Mouse (Mus musculus): ENCODE measurements around the gene Prss35. TPM values are rescaled to one million over a fixed set of nuclear protein-coding genes. Genes with fewer than 3 reads are reported as not detected.
A peak's percentile ranks its signal among the peaks of the same experiment; 100 is the strongest.

Prss35 gene
- polyA plus RNA-seq, 1 experiment from 2014 or later = 12.8 TPM

DNA sequence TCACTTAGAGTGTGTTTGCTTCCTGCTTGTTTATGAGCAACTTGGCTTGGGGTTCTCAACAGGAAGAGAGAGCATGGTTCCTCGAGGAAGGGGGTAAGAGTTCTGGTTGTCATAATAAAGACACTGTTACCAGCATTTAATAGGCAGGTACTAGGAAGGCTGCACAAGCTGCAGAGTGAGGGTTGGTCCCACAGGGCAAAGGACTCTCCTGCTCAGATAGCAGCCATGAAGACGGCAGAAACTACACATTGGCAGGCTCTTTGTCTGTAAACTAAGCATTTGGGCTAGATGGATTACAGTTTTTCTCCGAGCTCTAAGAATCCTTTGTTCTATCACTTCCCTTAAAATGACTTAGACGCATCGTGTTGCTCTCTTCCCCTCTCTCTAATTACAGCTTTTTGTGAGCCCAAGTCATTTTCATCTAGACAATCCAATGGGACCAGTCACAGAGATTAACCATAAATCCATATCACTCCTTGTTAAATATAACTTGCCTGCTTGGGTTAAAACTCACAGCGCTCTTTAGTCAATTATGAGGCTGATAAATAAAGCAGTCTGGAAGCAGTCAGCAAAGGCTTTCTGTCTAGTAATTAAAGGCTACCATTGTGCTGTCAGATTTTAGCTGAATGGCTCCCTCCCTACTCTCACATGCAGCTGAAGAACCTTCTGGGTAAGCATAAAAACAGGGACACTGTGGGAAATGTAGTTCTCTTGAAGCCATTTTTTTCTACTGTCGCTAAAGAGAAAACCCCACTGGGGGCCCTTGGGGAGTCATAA lies 17.7 kb upstream of the Prss35 start:
- Histone ChIP-seq H3K9me3 (replicated peaks; ENCODE audit: control insufficient read depth, low read length) (no peaks in the 10 kb centered on the region), H3K4me3 (ENCODE audit: low read depth, low read length) (no peak overlapping the region), H3K36me3 (ENCODE audit: control insufficient read depth, insufficient read depth, low read length) (no peaks in the 10 kb centered on the region), H3K4me1 (ENCODE audit: control insufficient read depth, insufficient read depth, low read length) (peaks cover 2% of the 10 kb centered on the region; the same call in 1 of the 2 replicates), H3K9ac (ENCODE audit: low read depth, low read length) (no peak overlapping the region), H3K27me3 (ENCODE audit: control insufficient read depth, insufficient read depth, low read length) (no peaks in the 10 kb centered on the region), H3K27ac (ENCODE audit: low read depth, low read length) (no peak overlapping the region), H3K4me2 (no peak overlapping the region)
- 63% methylated on average over 7 of the region's 7 CpGs for WGBS (ENCODE audit: insufficient replicate concordance)
- no peak for ATAC-seq (replicated peaks; ENCODE audit: insufficient number of reproducible peaks, low FRiP score, low TSS enrichment)

GRCm38 (mm10) chr9:86726381-86726720 lies 17.1 kb upstream of the Prss35 start:
- Histone ChIP-seq H3K9ac (ENCODE audit: low read depth, low read length) (no peak overlapping the region), H3K9me3 (replicated peaks; ENCODE audit: control insufficient read depth, low read length) (no peaks in the 10 kb centered on the region), H3K4me2 (no peak overlapping the region), H3K27ac (ENCODE audit: low read depth, low read length) (no peak overlapping the region), H3K4me1 (ENCODE audit: control insufficient read depth, insufficient read depth, low read length) (peaks cover 2% of the 10 kb centered on the region; the same call in 1 of the 2 replicates), H3K36me3 (ENCODE audit: control insufficient read depth, insufficient read depth, low read length) (no peaks in the 10 kb centered on the region), H3K4me3 (ENCODE audit: low read depth, low read length) (no peak overlapping the region), H3K27me3 (ENCODE audit: control insufficient read depth, insufficient read depth, low read length) (no peaks in the 10 kb centered on the region)
- ATAC-seq (replicated peaks; ENCODE audit: insufficient number of reproducible peaks, low FRiP score, low TSS enrichment) = no peak
- WGBS (ENCODE audit: insufficient replicate concordance) = 82% methylated on average over 5 of the region's 5 CpGs

GRCm38 (mm10) chr9:86728214-86728814 lies 15.1 kb upstream of the Prss35 start:
- H3K4me3 ChIP-seq (ENCODE audit: low read depth, low read length) = no peak overlapping the region
- no peak overlapping the region for H3K4me2 ChIP-seq
- WGBS (ENCODE audit: insufficient replicate concordance) = 65% methylated on average over 10 of the region's 10 CpGs
- H3K4me1 ChIP-seq (ENCODE audit: control insufficient read depth, insufficient read depth, low read length) = peaks cover 2% of the 10 kb centered on the region; the same call in 1 of the 2 replicates
- H3K36me3 ChIP-seq (ENCODE audit: control insufficient read depth, insufficient read depth, low read length) = no peaks in the 10 kb centered on the region
- ATAC-seq (replicated peaks; ENCODE audit: insufficient number of reproducible peaks, low FRiP score, low TSS enrichment) = no peak
- H3K9ac ChIP-seq (ENCODE audit: low read depth, low read length) = no peak overlapping the region
- no peaks in the 10 kb centered on the region for H3K9me3 ChIP-seq (replicated peaks; ENCODE audit: control insufficient read depth, low read length)
- no peaks in the 10 kb centered on the region for H3K27me3 ChIP-seq (ENCODE audit: control insufficient read depth, insufficient read depth, low read length)
- no peak overlapping the region for H3K27ac ChIP-seq (ENCODE audit: low read depth, low read length)

GRCm38 (mm10) chr9:86729084-86729483 lies 14.4 kb upstream of the Prss35 start:
- Histone ChIP-seq H3K9me3 (replicated peaks; ENCODE audit: control insufficient read depth, low read length) (no peaks in the 10 kb centered on the region), H3K4me3 (ENCODE audit: low read depth, low read length) (no peak overlapping the region), H3K4me2 (no peak overlapping the region), H3K9ac (ENCODE audit: low read depth, low read length) (no peak overlapping the region), H3K4me1 (ENCODE audit: control insufficient read depth, insufficient read depth, low read length) (peaks cover 2% of the 10 kb centered on the region; the same call in 1 of the 2 replicates), H3K27ac (ENCODE audit: low read depth, low read length) (no peak overlapping the region), H3K36me3 (ENCODE audit: control insufficient read depth, insufficient read depth, low read length) (no peaks in the 10 kb centered on the region), H3K27me3 (ENCODE audit: control insufficient read depth, insufficient read depth, low read length) (no peaks in the 10 kb centered on the region)
- ATAC-seq (replicated peaks; ENCODE audit: insufficient number of reproducible peaks, low FRiP score, low TSS enrichment) = no peak
- 47% methylated on average over 1 of the region's 1 CpGs for WGBS (ENCODE audit: insufficient replicate concordance)

DNA sequence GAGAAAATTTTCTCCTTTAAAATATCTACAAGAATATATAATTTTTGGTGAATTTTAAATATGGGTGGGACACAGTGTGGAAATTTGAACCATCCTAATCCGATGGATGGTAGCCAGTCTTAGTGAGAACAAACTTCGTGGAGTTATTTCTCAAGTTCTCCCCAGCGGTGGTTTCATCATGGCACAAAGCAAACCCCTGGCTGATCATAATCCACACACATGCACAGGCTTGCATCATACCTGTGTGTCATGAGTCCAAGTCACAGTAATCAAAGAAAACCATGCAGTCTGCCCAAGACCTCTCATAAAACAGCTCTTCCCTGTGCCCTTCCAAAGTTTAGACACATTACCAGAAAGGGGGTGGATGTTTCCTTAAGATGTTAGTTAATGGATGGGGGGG lies 13.6 kb upstream of the Prss35 start:
- no peaks in the 10 kb centered on the region for H3K9me3 ChIP-seq (replicated peaks; ENCODE audit: control insufficient read depth, low read length)
- no peak overlapping the region for H3K4me2 ChIP-seq
- ATAC-seq (replicated peaks; ENCODE audit: insufficient number of reproducible peaks, low FRiP score, low TSS enrichment) = no peak
- H3K4me3 ChIP-seq (ENCODE audit: low read depth, low read length) = no peak overlapping the region
- H3K4me1 ChIP-seq (ENCODE audit: control insufficient read depth, insufficient read depth, low read length) = peaks cover 2% of the 10 kb centered on the region; the same call in 1 of the 2 replicates
- WGBS (ENCODE audit: insufficient replicate concordance) = 86% methylated on average over 3 of the region's 3 CpGs
- no peak overlapping the region for H3K9ac ChIP-seq (ENCODE audit: low read depth, low read length)
- H3K27me3 ChIP-seq (ENCODE audit: control insufficient read depth, insufficient read depth, low read length) = no peaks in the 10 kb centered on the region
- H3K27ac ChIP-seq (ENCODE audit: low read depth, low read length) = no peak overlapping the region
- no peaks in the 10 kb centered on the region for H3K36me3 ChIP-seq (ENCODE audit: control insufficient read depth, insufficient read depth, low read length)

GRCm38 (mm10) chr9:86734357-86734756 lies 9.1 kb upstream of the Prss35 start:
- no peaks in the 10 kb centered on the region for H3K36me3 ChIP-seq (ENCODE audit: control insufficient read depth, insufficient read depth, low read length)

DNA sequence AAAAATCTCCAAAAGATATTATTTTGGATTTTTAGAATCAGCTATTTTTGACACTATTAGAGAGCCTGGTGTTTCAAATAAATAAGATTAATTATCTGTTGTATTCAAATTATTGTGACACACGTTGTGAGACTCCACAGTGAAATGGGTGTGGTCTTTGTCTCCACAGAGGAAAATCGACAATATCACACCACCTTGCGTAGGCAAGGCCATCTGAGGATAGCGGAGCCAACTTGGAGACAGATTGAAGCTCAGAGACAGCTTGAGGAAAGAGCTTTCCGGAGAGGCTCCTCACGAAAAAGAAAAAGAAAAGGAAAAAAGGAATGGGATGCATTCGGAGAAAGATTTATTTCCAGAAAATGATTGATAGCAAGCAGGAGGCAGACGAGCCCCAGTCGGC lies 8.7 kb upstream of the Prss35 start:
- Histone ChIP-seq H3K9ac (ENCODE audit: low read depth, low read length) (no peak overlapping the region), H3K4me3 (ENCODE audit: low read depth, low read length) (no peak overlapping the region), H3K27ac (ENCODE audit: low read depth, low read length) (no peak overlapping the region), H3K4me2 (no peak overlapping the region), H3K27me3 (ENCODE audit: control insufficient read depth, insufficient read depth, low read length) (no peaks in the 10 kb centered on the region), H3K36me3 (ENCODE audit: control insufficient read depth, insufficient read depth, low read length) (no peaks in the 10 kb centered on the region), H3K9me3 (replicated peaks; ENCODE audit: control insufficient read depth, low read length) (no peaks in the 10 kb centered on the region), H3K4me1 (ENCODE audit: control insufficient read depth, insufficient read depth, low read length) (peaks cover 5% of the 10 kb centered on the region; the same call in 1 of the 2 replicates)
- no peak for ATAC-seq (replicated peaks; ENCODE audit: insufficient number of reproducible peaks, low FRiP score, low TSS enrichment)
- 68% methylated on average over 9 of the region's 9 CpGs for WGBS (ENCODE audit: insufficient replicate concordance)

More at GRCm38 (mm10) chr9:86734357-86734756, 9.1 kb upstream of the Prss35 start:
- H3K9ac ChIP-seq (ENCODE audit: low read depth, low read length) = no peak overlapping the region
- no peak for ATAC-seq (replicated peaks; ENCODE audit: insufficient number of reproducible peaks, low FRiP score, low TSS enrichment)
- H3K9me3 ChIP-seq (replicated peaks; ENCODE audit: control insufficient read depth, low read length) = no peaks in the 10 kb centered on the region
- H3K4me2 ChIP-seq = no peak overlapping the region
- H3K4me1 ChIP-seq (ENCODE audit: control insufficient read depth, insufficient read depth, low read length) = peaks cover 5% of the 10 kb centered on the region; the same call in 1 of the 2 replicates
- H3K27ac ChIP-seq (ENCODE audit: low read depth, low read length) = no peak overlapping the region
- no peaks in the 10 kb centered on the region for H3K27me3 ChIP-seq (ENCODE audit: control insufficient read depth, insufficient read depth, low read length)
- no peak overlapping the region for H3K4me3 ChIP-seq (ENCODE audit: low read depth, low read length)

DNA sequence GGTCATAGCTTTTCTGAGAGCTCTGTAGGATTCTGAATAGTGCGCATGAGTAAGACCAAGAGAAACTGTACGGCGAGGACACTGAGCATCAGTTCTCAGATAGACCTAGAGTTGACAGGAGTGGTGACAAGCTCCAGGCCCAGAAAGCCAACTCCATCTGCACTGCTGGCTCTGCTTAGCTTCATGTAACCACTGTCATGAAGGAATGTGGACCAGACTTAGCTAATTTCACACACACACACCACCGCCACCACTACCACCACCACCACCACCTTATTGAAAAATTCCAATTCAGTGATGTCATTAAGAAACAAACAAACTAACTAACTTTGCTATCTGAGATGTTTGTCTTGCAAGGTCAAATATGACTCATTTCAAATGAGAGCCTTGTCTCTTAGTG lies 6.5 kb upstream of the Prss35 start:
- Histone ChIP-seq H3K4me2 (no peak overlapping the region), H3K4me1 (ENCODE audit: control insufficient read depth, insufficient read depth, low read length) (peaks cover 5% of the 10 kb centered on the region; the same call in 1 of the 2 replicates), H3K36me3 (ENCODE audit: control insufficient read depth, insufficient read depth, low read length) (no peaks in the 10 kb centered on the region), H3K27me3 (ENCODE audit: control insufficient read depth, insufficient read depth, low read length) (no peaks in the 10 kb centered on the region), H3K9me3 (replicated peaks; ENCODE audit: control insufficient read depth, low read length) (no peaks in the 10 kb centered on the region), H3K9ac (ENCODE audit: low read depth, low read length) (no peak overlapping the region), H3K27ac (ENCODE audit: low read depth, low read length) (peak overlapping the region; percentile 50; the same call in 1 of the 2 replicates), H3K4me3 (ENCODE audit: low read depth, low read length) (no peak overlapping the region)
- WGBS (ENCODE audit: insufficient replicate concordance) = 44% methylated on average over 4 of the region's 4 CpGs
- peak; percentile 77 for ATAC-seq (replicated peaks; ENCODE audit: insufficient number of reproducible peaks, low FRiP score, low TSS enrichment)

Data from heart, embryonic 11.5 days (tissue).